Mouse (Mus musculus): ENCODE results near the gene Klhl25.

DNA sequence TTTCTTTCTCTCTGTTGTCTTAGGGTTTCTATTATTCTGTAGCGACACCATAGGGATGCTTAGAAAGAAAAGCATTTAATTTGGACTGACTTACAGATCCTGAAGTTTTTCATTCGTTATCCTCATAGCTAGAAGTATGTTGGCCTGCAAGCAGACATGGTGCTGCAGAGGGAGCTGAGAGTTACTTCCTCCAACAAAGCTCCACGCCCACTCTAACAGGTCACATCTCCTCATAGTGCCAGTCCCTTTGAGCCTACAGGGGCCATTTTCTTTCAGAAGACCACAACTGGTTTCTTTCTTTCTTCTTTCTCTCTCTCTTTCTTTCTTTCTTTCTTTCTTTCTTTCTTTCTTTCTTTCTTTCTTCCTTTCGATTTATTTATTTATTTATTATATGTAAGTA, 8.0 kb upstream of the Klhl25 start:
- TF ChIP-seq POLR2A (IDR thresholded peaks at IDR 0.05; ENCODE audit: low read depth, low read length) (no peak), CTCF (IDR thresholded peaks at IDR 0.05; ENCODE audit: extremely low read depth, insufficient read length, insufficient replicate concordance, low read depth, low read length) (no peak)
